Mouse (Mus musculus) telencephalon, adult 2 months (tissue): ENCODE data around the gene Bloc1s5.

Experiments used
- DNase-seq: peaks from one replicate; pipeline ENCODE4 v3.0.0-alpha.2; 2011; ENCODE audit warnings: low read depth, low spot score

The Bloc1s5 gene

GRCm38 (mm10) chr13:38573281-38573680 lies 61.6 kb downstream of the Bloc1s5 start:
- DNase-seq, result no peak

GRCm38 (mm10) chr13:38565245-38565644 lies 69.7 kb downstream of the Bloc1s5 start:
- peak; percentile 19 for DNase-seq

GRCm38 (mm10) chr13:38554611-38555010 lies 80.3 kb downstream of the Bloc1s5 start:
- DNase-seq, result no peak

- DNase-seq, result no peak
These were observed 80.7 kb downstream of the Bloc1s5 start for GRCm38 (mm10) chr13:38554210-38554609.

GRCm38 (mm10) chr13:38548681-38549080 lies 86.2 kb downstream of the Bloc1s5 start:
- no peak for DNase-seq

GRCm38 (mm10) chr13:38547717-38548116 lies 87.2 kb downstream of the Bloc1s5 start:
- DNase-seq, result no peak

- DNase-seq, result no peak
These were observed 88.2 kb downstream of the Bloc1s5 start for GRCm38 (mm10) chr13:38546754-38547153.

- no peak for DNase-seq
These were observed 89.4 kb downstream of the Bloc1s5 start for GRCm38 (mm10) chr13:38545460-38545859.

GRCm38 (mm10) chr13:38544769-38545445 lies 90.0 kb downstream of the Bloc1s5 start:
- no peak for DNase-seq

GRCm38 (mm10) chr13:38543455-38544125 lies 91.3 kb downstream of the Bloc1s5 start:
- DNase-seq, result no peak
